Mouse (Mus musculus) small intestine, adult 2 months (tissue): ENCODE measurements around the gene Gm5475.

ENCODE experiments used
- CTCF ChIP-seq: fragments of 200-500 bp; IDR thresholded peaks from 2 replicates; pipeline ENCODE4 v1.5.1; 2012; ENCODE audit warnings: low read depth, mild to moderate bottlenecking, control low read depth, inconsistent platforms, low read length, moderate library complexity, mixed read lengths; ENCODE audit not compliant: insufficient replicate concordance, insufficient read length; ENCODE audit errors: extremely low read depth
- POLR2A ChIP-seq: fragments of 200-500 bp; IDR thresholded peaks from 2 replicates; pipeline ENCODE4 v1.6.1; 2012; ENCODE audit warnings: low read depth, mild to moderate bottlenecking, control low read depth, inconsistent platforms, low read length, moderate library complexity

DNA sequence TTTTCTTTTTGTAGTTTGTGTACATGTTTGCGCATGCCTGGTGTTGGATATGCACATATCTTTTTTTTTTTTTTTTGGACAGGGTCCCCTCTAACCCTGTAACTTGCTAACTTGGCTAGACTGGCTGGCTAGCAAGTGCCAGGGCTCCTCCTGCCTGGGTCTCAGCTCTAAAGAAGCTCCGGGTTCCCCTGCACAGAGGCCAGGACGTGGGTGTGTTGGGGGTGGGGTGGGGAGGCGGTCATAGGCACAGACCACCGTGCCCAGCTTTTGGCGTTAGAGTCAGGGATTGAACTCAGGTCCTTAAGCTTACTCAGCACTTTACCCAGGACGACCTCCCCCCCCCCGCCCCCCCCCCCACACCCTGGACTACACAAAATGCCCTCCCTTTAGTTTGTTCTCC, 45.8 kb downstream of the Gm5475 start:
- TF ChIP-seq POLR2A (no peak), CTCF (no peak)
